Comparison of ENCODE assay signal across 8 mouse cellular contexts in the genomic region with DNA sequence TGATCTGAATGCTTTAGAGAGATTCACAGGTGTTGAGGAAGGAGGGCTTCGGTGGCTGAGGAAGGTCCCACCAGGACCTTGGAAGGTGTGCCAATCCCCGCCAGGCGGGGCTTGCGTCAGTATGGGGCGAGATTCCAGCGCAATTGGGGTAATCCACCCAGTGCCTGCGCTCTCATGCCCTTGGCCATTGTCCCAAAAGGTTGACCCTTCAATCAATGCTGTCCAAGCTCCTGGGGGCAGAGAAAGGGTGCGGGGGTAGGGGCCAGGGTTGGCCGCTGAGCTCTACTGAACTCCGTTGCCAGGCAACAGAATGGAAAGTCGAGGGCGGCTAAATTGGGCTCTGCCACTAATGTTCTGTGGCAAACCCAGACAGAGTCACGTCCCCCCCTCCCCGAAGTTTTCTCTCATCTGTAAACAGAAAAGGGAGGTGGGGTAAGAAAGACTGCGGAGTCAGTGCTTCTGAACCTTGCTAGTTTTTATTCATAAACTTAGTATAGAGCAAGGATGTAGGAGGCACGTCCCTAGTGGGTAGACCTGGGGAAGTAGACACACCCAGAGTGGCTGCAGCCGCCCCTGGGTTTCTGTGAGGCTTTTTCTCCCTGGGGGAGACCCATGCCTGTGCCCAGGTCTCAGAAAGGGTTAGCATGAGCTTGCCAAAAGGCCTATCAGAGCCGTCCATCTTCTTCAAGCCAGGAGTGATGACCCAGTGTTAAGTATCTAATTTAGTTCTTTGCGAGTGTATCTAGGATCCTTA. TPM values are rescaled to one million over a fixed set of nuclear protein-coding genes. Genes with fewer than 3 reads are reported as not detected.
DNase-seq lines count a peak whose midpoint lies in the region; ATAC-seq and TF ChIP-seq lines count a peak whose summit lies in the region.

No protein-coding gene starts in this region.

- H3K4me1 ChIP-seq in testis, adult 2 months (ENCODE audit: control insufficient read depth, insufficient read depth, low read length) = peaks cover 20% of the 10 kb centered on the region
- peaks cover 22% of the 10 kb centered on the region for H3K4me1 ChIP-seq in forebrain, embryonic 16.5 days (replicated peaks; ENCODE audit: control insufficient read depth, insufficient read depth, low read length)
- H3K4me1 ChIP-seq in midbrain, embryonic 12.5 days = peaks cover 29% of the 10 kb centered on the region

- H3K4me3 ChIP-seq in testis, adult 2 months (ENCODE audit: control insufficient read depth, low read depth, low read length) = peak overlapping the region; percentile 22
- H3K4me3 ChIP-seq in forebrain, embryonic 16.5 days (replicated peaks; ENCODE audit: low read length) = peak overlapping the region; percentile 49
- peak overlapping the region; percentile 50 for H3K4me3 ChIP-seq in midbrain, embryonic 12.5 days

- no peak overlapping the region for H3K9ac ChIP-seq in forebrain, embryonic 16.5 days (replicated peaks; ENCODE audit: low read depth, low read length)
- H3K9ac ChIP-seq in midbrain, embryonic 12.5 days (replicated peaks) = no peak overlapping the region

- 5% methylated on average over 19 of the region's 19 CpGs for WGBS in forebrain, embryonic 16.5 days
- WGBS in midbrain, embryonic 12.5 days = 4% methylated on average over 19 of the region's 19 CpGs

- H3K27me3 ChIP-seq in testis, adult 2 months (ENCODE audit: control insufficient read depth, insufficient read depth, low read length) = no peaks in the 10 kb centered on the region; the same call in 1 of the 2 replicates
- H3K27me3 ChIP-seq in forebrain, embryonic 16.5 days (replicated peaks; ENCODE audit: control insufficient read depth, insufficient read depth, low read length) = peaks cover 47% of the 10 kb centered on the region
- peaks cover 73% of the 10 kb centered on the region for H3K27me3 ChIP-seq in midbrain, embryonic 12.5 days

- no peak for ATAC-seq in forebrain, embryonic 16.5 days
- no peak for ATAC-seq in midbrain, embryonic 12.5 days (ENCODE audit: low FRiP score, low read depth)

- DNase-seq in testis, postnatal 14 days (ENCODE audit: low spot score) = no peak
- DNase-seq in kidney, adult 18-20 months = peak; percentile 75
- DNase-seq in layer of hippocampus, adult 11-12 months (ENCODE audit: low spot score) = no peak
- no peak for DNase-seq in urinary bladder, postnatal 36 days (ENCODE audit: low spot score in 2 of 2)
- no peak for DNase-seq in layer of hippocampus, postnatal 14 days (ENCODE audit: low spot score in 2 of 2)

- H3K36me3 ChIP-seq in testis, adult 2 months (ENCODE audit: control insufficient read depth, insufficient read depth, low read length) = no peaks in the 10 kb centered on the region
- H3K36me3 ChIP-seq in forebrain, embryonic 16.5 days (ENCODE audit: control insufficient read depth, insufficient read depth) = no peaks in the 10 kb centered on the region
- H3K36me3 ChIP-seq in midbrain, embryonic 12.5 days = no peaks in the 10 kb centered on the region

- no peak for TF ChIP-seq CTCF in testis, adult 2 months (IDR thresholded peaks at IDR 0.05; ENCODE audit: control insufficient read depth, insufficient read depth, insufficient replicate concordance, low read depth, low read length)

- H3K27ac ChIP-seq in testis, adult 2 months (ENCODE audit: control insufficient read depth, insufficient read depth, low read depth, low read length) = no peak overlapping the region
- no peak overlapping the region for H3K27ac ChIP-seq in forebrain, embryonic 16.5 days (ENCODE audit: low read length)
- no peak overlapping the region for H3K27ac ChIP-seq in midbrain, embryonic 12.5 days (replicated peaks)

- H3K4me2 ChIP-seq in forebrain, embryonic 16.5 days (ENCODE audit: low read length) = peak overlapping the region; percentile 86
- peak overlapping the region; percentile 71 for H3K4me2 ChIP-seq in midbrain, embryonic 12.5 days (replicated peaks)

- no peaks in the 10 kb centered on the region for H3K9me3 ChIP-seq in forebrain, embryonic 16.5 days (ENCODE audit: control insufficient read depth, low read length)
- H3K9me3 ChIP-seq in midbrain, embryonic 12.5 days = no peaks in the 10 kb centered on the region

- no peak for TF ChIP-seq POLR2A in testis, adult 2 months (IDR thresholded peaks at IDR 0.05; ENCODE audit: control insufficient read depth, low read depth, low read length)

RNA-seq across cellular contexts. Expression of a gene that starts 2.3 kb away (rescaled TPM):
- polyA plus RNA-seq in testis, adult 2 months (2012; rRNA removed) = 2.4 and 3.2 TPM in 2 replicates
- 1.4 and 2.2 TPM in 2 replicates for polyA plus RNA-seq in forebrain, embryonic 16.5 days (2015; fragmentation: Nextera tagmentation; extraction: Ambion mirVana)
- 2.5 and 3.1 TPM in 2 replicates for polyA plus RNA-seq in midbrain, embryonic 12.5 days (2016; fragmentation: Nextera tagmentation; extraction: Ambion mirVana)
- 10 to 100 TPM in 1 of 2 experiments, 1 to 10 TPM in 1; 5.3 to 10.5 TPM for total RNA-seq in layer of hippocampus, postnatal 14 days (2021)
